Mouse (Mus musculus): Measurements from ENCODE around the gene Tdo2. TPM values are rescaled to one million over a fixed set of nuclear protein-coding genes. Genes with fewer than 3 reads are reported as not detected.

Gene Tdo2
- polyA plus RNA-seq (2012; rRNA removed), result 0.52 and 0.60 TPM in 2 replicates

- Histone ChIP-seq H3K4me1 (ENCODE audit: control insufficient read depth, insufficient read depth, low read length) (no peaks in the 10 kb centered on the region; the same call in 1 of the 2 replicates), H3K4me3 (replicated peaks; ENCODE audit: extremely low read depth, low read depth, low read length) (no peak within 1 kb of the TSS)
- TF ChIP-seq POLR2A (IDR thresholded peaks at IDR 0.05; ENCODE audit: borderline replicate concordance, extremely low read depth, low read depth, low read length) (no peak), CTCF (IDR thresholded peaks at IDR 0.05; ENCODE audit: insufficient read depth, low read length) (no peak)
- no peak for DNase-seq
Measured at GRCm38 (mm10) chr3:81976102-81976501, at the start of gene Tdo2. Gene Tdo2, minus strand, starts transcription at chr3:81976202.

- Histone ChIP-seq H3K4me1 (ENCODE audit: control insufficient read depth, insufficient read depth, low read length) (no peaks in the 10 kb centered on the region), H3K4me3 (replicated peaks; ENCODE audit: extremely low read depth, low read depth, low read length) (no peak overlapping the region)
- WGBS, result 78% methylated on average over 3 of the region's 3 CpGs
- no peak for DNase-seq
- TF ChIP-seq POLR2A (IDR thresholded peaks at IDR 0.05; ENCODE audit: borderline replicate concordance, extremely low read depth, low read depth, low read length) (no peak), CTCF (IDR thresholded peaks at IDR 0.05; ENCODE audit: insufficient read depth, low read length) (no peak)
Measured at GRCm38 (mm10) chr3:82023065-82023464, 47.1 kb upstream of the Tdo2 start.

GRCm38 (mm10) chr3:82022421-82022920 is 46.5 kb upstream of the Tdo2 start:
- DNase-seq, result no peak
- H3K4me1 ChIP-seq (ENCODE audit: control insufficient read depth, insufficient read depth, low read length), result no peaks in the 10 kb centered on the region
- 83% methylated on average over 8 of the region's 8 CpGs for WGBS
- no peak for TF ChIP-seq CTCF (IDR thresholded peaks at IDR 0.05; ENCODE audit: insufficient read depth, low read length)
- no peak for TF ChIP-seq POLR2A (IDR thresholded peaks at IDR 0.05; ENCODE audit: borderline replicate concordance, extremely low read depth, low read depth, low read length)
- no peak overlapping the region for H3K4me3 ChIP-seq (replicated peaks; ENCODE audit: extremely low read depth, low read depth, low read length)

- WGBS, result 62% methylated on average over 7 of the region's 7 CpGs
- Histone ChIP-seq H3K4me1 (ENCODE audit: control insufficient read depth, insufficient read depth, low read length) (no peaks in the 10 kb centered on the region), H3K4me3 (replicated peaks; ENCODE audit: extremely low read depth, low read depth, low read length) (no peak overlapping the region)
- TF ChIP-seq CTCF (IDR thresholded peaks at IDR 0.05; ENCODE audit: insufficient read depth, low read length) (no peak), POLR2A (IDR thresholded peaks at IDR 0.05; ENCODE audit: borderline replicate concordance, extremely low read depth, low read depth, low read length) (no peak)
- DNase-seq, result no peak
Measured at GRCm38 (mm10) chr3:82014148-82014703, 38.2 kb upstream of the Tdo2 start.

- no peak overlapping the region for H3K4me3 ChIP-seq (replicated peaks; ENCODE audit: extremely low read depth, low read depth, low read length)
- no peak for DNase-seq
- TF ChIP-seq CTCF (IDR thresholded peaks at IDR 0.05; ENCODE audit: insufficient read depth, low read length), result no peak
- TF ChIP-seq POLR2A (IDR thresholded peaks at IDR 0.05; ENCODE audit: borderline replicate concordance, extremely low read depth, low read depth, low read length), result no peak
- 84% methylated on average over 1 of the region's 1 CpGs for WGBS
- no peaks in the 10 kb centered on the region for H3K4me1 ChIP-seq (ENCODE audit: control insufficient read depth, insufficient read depth, low read length)
Measured at GRCm38 (mm10) chr3:82007002-82007401, 31.0 kb upstream of the Tdo2 start.

GRCm38 (mm10) chr3:81995988-81996387 is 20.0 kb upstream of the Tdo2 start:
- TF ChIP-seq POLR2A (IDR thresholded peaks at IDR 0.05; ENCODE audit: borderline replicate concordance, extremely low read depth, low read depth, low read length) (no peak), CTCF (IDR thresholded peaks at IDR 0.05; ENCODE audit: insufficient read depth, low read length) (peak; percentile 50; the same call in 1 of the 2 replicates)
- no peaks in the 10 kb centered on the region for H3K4me1 ChIP-seq (ENCODE audit: control insufficient read depth, insufficient read depth, low read length)
- H3K4me3 ChIP-seq (replicated peaks; ENCODE audit: extremely low read depth, low read depth, low read length), result no peak overlapping the region
- no peak for DNase-seq
- WGBS, result 0% methylated on average over 1 of the region's 1 CpGs

GRCm38 (mm10) chr3:81995371-81995770 is 19.4 kb upstream of the Tdo2 start:
- 42% methylated on average over 4 of the region's 4 CpGs for WGBS
- H3K4me3 ChIP-seq (replicated peaks; ENCODE audit: extremely low read depth, low read depth, low read length), result no peak overlapping the region
- H3K4me1 ChIP-seq (ENCODE audit: control insufficient read depth, insufficient read depth, low read length), result no peaks in the 10 kb centered on the region
- DNase-seq, result no peak
- TF ChIP-seq CTCF (IDR thresholded peaks at IDR 0.05; ENCODE audit: insufficient read depth, low read length), result no peak
- no peak for TF ChIP-seq POLR2A (IDR thresholded peaks at IDR 0.05; ENCODE audit: borderline replicate concordance, extremely low read depth, low read depth, low read length)

- H3K4me3 ChIP-seq (replicated peaks; ENCODE audit: extremely low read depth, low read depth, low read length), result no peak overlapping the region
- WGBS, result 58% methylated on average over 3 of the region's 3 CpGs
- no peak for DNase-seq
- TF ChIP-seq POLR2A (IDR thresholded peaks at IDR 0.05; ENCODE audit: borderline replicate concordance, extremely low read depth, low read depth, low read length) (no peak), CTCF (IDR thresholded peaks at IDR 0.05; ENCODE audit: insufficient read depth, low read length) (no peak)
- peaks cover 4% of the 10 kb centered on the region; the same call in 1 of the 2 replicates for H3K4me1 ChIP-seq (ENCODE audit: control insufficient read depth, insufficient read depth, low read length)
Measured at GRCm38 (mm10) chr3:81990531-81990930, 14.5 kb upstream of the Tdo2 start.

- TF ChIP-seq POLR2A (IDR thresholded peaks at IDR 0.05; ENCODE audit: borderline replicate concordance, extremely low read depth, low read depth, low read length) (no peak), CTCF (IDR thresholded peaks at IDR 0.05; ENCODE audit: insufficient read depth, low read length) (no peak)
- H3K4me3 ChIP-seq (replicated peaks; ENCODE audit: extremely low read depth, low read depth, low read length), result no peak overlapping the region
- no peak for DNase-seq
- peaks cover 4% of the 10 kb centered on the region; the same call in 1 of the 2 replicates for H3K4me1 ChIP-seq (ENCODE audit: control insufficient read depth, insufficient read depth, low read length)
- 20% methylated on average over 2 of the region's 2 CpGs for WGBS
Measured at GRCm38 (mm10) chr3:81989692-81990141, 13.7 kb upstream of the Tdo2 start.

- no peak overlapping the region for H3K4me3 ChIP-seq (replicated peaks; ENCODE audit: extremely low read depth, low read depth, low read length)
- peaks cover 4% of the 10 kb centered on the region; the same call in 1 of the 2 replicates for H3K4me1 ChIP-seq (ENCODE audit: control insufficient read depth, insufficient read depth, low read length)
- 84% methylated on average over 3 of the region's 3 CpGs for WGBS
- TF ChIP-seq CTCF (IDR thresholded peaks at IDR 0.05; ENCODE audit: insufficient read depth, low read length) (no peak), POLR2A (IDR thresholded peaks at IDR 0.05; ENCODE audit: borderline replicate concordance, extremely low read depth, low read depth, low read length) (no peak)
- DNase-seq, result no peak
Measured at GRCm38 (mm10) chr3:81987628-81988027, 11.6 kb upstream of the Tdo2 start.

Data from lung, adult 2 months (tissue).